In the genomic region with DNA sequence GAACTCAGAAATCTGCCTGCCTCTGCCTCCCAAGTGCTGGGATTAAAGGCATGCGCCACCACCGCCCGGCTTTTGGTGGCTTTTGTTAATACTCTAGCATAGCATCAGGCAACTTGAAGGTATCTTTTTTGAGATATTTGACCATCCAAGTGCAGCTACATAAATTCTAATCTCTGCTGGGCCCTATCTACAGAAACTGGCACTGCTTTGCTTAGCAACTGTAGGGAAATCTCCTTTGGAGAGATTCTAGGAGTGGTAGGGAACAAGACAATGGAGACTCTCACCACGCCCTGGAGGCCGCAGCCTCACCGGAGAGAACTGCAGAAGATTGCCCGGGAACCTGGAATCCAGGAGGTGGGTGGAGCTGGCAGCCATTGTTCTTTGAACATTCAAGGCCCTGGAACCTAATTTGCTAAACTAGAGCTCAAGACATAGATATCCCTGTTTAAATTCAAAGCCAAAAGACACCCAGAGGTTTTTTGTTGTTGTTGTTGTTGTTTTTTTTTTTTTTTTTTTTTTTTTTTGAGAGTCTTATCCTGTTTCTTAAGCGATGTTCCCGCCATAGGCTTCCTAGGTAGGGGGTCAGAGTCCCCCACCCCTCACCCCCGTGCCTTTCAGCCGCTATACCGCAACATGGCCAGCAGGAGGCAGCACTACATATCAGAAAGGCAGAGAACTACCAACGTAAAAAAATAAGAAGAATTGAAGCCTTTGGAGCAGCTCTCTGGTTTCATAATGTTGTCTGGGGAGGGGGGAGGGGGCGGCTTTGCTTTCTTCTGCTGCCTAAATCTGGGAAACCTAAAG, we compare ENCODE assay signal across 7 mouse cellular contexts. TPM values are rescaled to one million over a fixed set of nuclear protein-coding genes. Genes with fewer than 3 reads are reported as not detected.
DNase-seq lines count a peak whose midpoint lies in the region; ATAC-seq and TF ChIP-seq lines count a peak whose summit lies in the region.

No protein-coding gene starts in this region.

- H3K4me1 ChIP-seq in ES-E14 (ENCODE audit: control insufficient read depth in 2 of 2, insufficient read depth in 2 of 2, low read length in 2 of 2, poor library complexity in 1 of 2), result peaks cover 6 to 9% of the 10 kb centered on the region in 2 experiments; a peak in 1 of 4 replicates
- no peaks in the 10 kb centered on the region for H3K4me1 ChIP-seq in midbrain, postnatal 0 days (ENCODE audit: insufficient read depth, low read length)

- peak; percentile 59 for ATAC-seq in common myeloid progenitor, adult 5-6 weeks (replicated peaks; ENCODE audit: low read depth, poor library complexity, severe bottlenecking)
- ATAC-seq in midbrain, postnatal 0 days (ENCODE audit: low FRiP score), result no peak

- in situ Hi-C loops in ES-E14 (cut with MboI; ENCODE audit: low sequenced_read_pairs in 2 of 2, unreplicated experiment in 2 of 2), result no loop called here

- H3K4me3 ChIP-seq in ES-E14 (ENCODE audit: insufficient read depth in 1 of 2, low read depth in 1 of 2, low read length in 2 of 2, poor library complexity in 1 of 2, severe bottlenecking in 1 of 2), result no peak overlapping the region
- no peak overlapping the region for H3K4me3 ChIP-seq in midbrain, postnatal 0 days (ENCODE audit: low read depth, low read length)

- peak; percentile 40 for DNase-seq in kidney, adult 18-20 months
- no peak for DNase-seq in kidney, adult 11 months
- peak; percentile 88 for DNase-seq in ES-E14 (ENCODE audit: low read depth, low spot score)
- DNase-seq in kidney, postnatal 14 days, result peak; percentile 32
- DNase-seq in midbrain, postnatal 0 days (ENCODE audit: low spot score), result no peak
- DNase-seq in urinary bladder, postnatal 14 days (ENCODE audit: low spot score), result no peak

- H3K4me2 ChIP-seq in midbrain, postnatal 0 days (ENCODE audit: low read depth, low read length, poor library complexity, severe bottlenecking), result no peak overlapping the region

- no peaks in the 10 kb centered on the region for H3K36me3 ChIP-seq in ES-E14 (ENCODE audit: control insufficient read depth, insufficient read depth, low read length, poor library complexity, severe bottlenecking)
- H3K36me3 ChIP-seq in midbrain, postnatal 0 days (ENCODE audit: insufficient read depth, low read length), result no peaks in the 10 kb centered on the region

- H3K27me3 ChIP-seq in midbrain, postnatal 0 days (ENCODE audit: insufficient read depth, low read length), result no peaks in the 10 kb centered on the region

- H3K9me3 ChIP-seq in ES-E14 (ENCODE audit: control insufficient read depth, insufficient read depth, low read depth, low read length), result no peaks in the 10 kb centered on the region
- H3K9me3 ChIP-seq in midbrain, postnatal 0 days (ENCODE audit: low read length), result no peaks in the 10 kb centered on the region

- H3K9ac ChIP-seq in ES-E14 (ENCODE audit: insufficient read depth, low read depth, low read length, poor library complexity, severe bottlenecking), result no peak overlapping the region; the same call in 1 of the 2 replicates
- H3K9ac ChIP-seq in midbrain, postnatal 0 days (replicated peaks; ENCODE audit: low read length, poor library complexity, severe bottlenecking), result no peak overlapping the region

- no peak overlapping the region; the same call in 1 of the 2 replicates for H3K27ac ChIP-seq in ES-E14 (ENCODE audit: insufficient read depth, low read depth, low read length, poor library complexity, severe bottlenecking)
- no peak overlapping the region for H3K27ac ChIP-seq in midbrain, postnatal 0 days (ENCODE audit: low read depth, low read length)

- WGBS in midbrain, postnatal 0 days, result 42% methylated on average over 14 of the region's 14 CpGs

- TF ChIP-seq CTCF in midbrain, postnatal 0 days (IDR thresholded peaks at IDR 0.05), result peak; percentile 68

TF ChIP-seq in ES-E14, 5 proteins besides CTCF, POLR2A, EP300 and RAD21:
- TF ChIP-seq HCFC1 (IDR thresholded peaks at IDR 0.05; ENCODE audit: borderline replicate concordance, insufficient read depth, low read length) (no peak), ZNF384 (IDR thresholded peaks at IDR 0.05; ENCODE audit: low read depth, low read length) (no peak), MAFK (IDR thresholded peaks at IDR 0.05; ENCODE audit: insufficient read depth, low read depth, low read length) (no peak), CHD2 (IDR thresholded peaks at IDR 0.05; ENCODE audit: low read depth, low read length) (no peak), ZC3H11A (IDR thresholded peaks at IDR 0.05; ENCODE audit: borderline replicate concordance, low read depth, low read length) (no peak)

RNA-seq across cellular contexts. Expression of gene Epcam, which starts 34.1 kb away (rescaled TPM):
- total RNA-seq in ES-E14 (2012; rRNA removed), result 170 and 405 TPM in 2 replicates
- not detected in 2 replicates for total RNA-seq in common myeloid progenitor, adult 5-6 weeks (2017)
- 2.3 and 3.1 TPM in 2 replicates for total RNA-seq in midbrain, postnatal 0 days (2014; rRNA removed)
- polyA plus RNA-seq in midbrain, postnatal 0 days (2015; fragmentation: Nextera tagmentation; extraction: Ambion mirVana), result 4.7 and 5.2 TPM in 2 replicates

Comparison
In these comparisons a context has a peak if more than half of its experiments do, and no peak if none do; other contexts are left out.
1. DNase-seq: peak in kidney, adult 18-20 months (single experiment), ES-E14 (single experiment) and kidney, postnatal 14 days (single experiment); none in kidney, adult 11 months (single experiment), midbrain, postnatal 0 days (single experiment) and urinary bladder, postnatal 14 days (single experiment).
2. RNA of gene Epcam, which starts 34.1 kb away (total RNA-seq): 170 to 405 TPM in ES-E14; 2.3 to 3.1 TPM in midbrain, postnatal 0 days and not detected in common myeloid progenitor, adult 5-6 weeks; every median in the first group is over 10 times any median in the second.